Mouse (Mus musculus) urinary bladder, postnatal 36 days (tissue): Measurements from ENCODE around the gene Gm16434.
"Not testable (repeated sequence)": the region's sequence is repeated elsewhere in the genome, so short reads cannot be mapped to it uniquely, and the experiment has no call there.

Source experiments
- DNase-seq, 2 experiments: peaks; one replicate each; pipeline ENCODE4 v3.0.0; 2022; ENCODE audit warnings: low spot score in 2 of 2, mixed read lengths in 1 of 2

The Gm16434 gene

DNA sequence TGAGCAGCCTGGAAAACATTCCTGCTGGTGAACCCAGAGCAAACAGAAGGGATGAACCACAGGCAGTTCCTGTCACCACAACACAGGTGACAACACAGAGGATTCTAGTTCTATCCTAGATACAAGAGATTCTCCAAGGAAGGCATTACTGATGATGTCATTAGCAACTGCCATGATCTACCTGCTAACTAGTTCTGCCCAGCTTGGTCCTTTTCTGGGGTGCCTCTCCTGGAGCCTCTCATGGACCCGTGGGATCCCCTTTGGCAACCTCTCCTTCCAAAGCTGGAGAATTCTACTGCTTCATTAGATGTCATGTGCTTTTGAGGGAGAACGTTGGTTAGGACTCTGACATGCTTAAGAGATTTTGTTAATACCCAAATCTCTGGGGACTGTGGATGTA, at the start of gene Gm16434:
Gene Gm16434, minus strand, starts transcription at position 101 of the 400 bp plus-strand sequence.
- DNase-seq: not testable (repeated sequence)

- DNase-seq: peak in 1 of 2 experiments; percentile 1
Observed at GRCm38 (mm10) chr14:7243498-7243897, 49.2 kb upstream of the Gm16434 start.

GRCm38 (mm10) chr14:7200070-7200469, 5.7 kb upstream of the Gm16434 start:
- DNase-seq: peak; percentile 0

GRCm38 (mm10) chr14:7174483-7174971, 19.8 kb downstream of the Gm16434 start, which contains the start of gene Gm3512:
Gene Gm3512, minus strand, starts transcription at chr14:7174533.
- DNase-seq: peak in 1 of 2 experiments; percentile 0
